Mouse (Mus musculus) bone marrow macrophage, adult 2 months (primary cell): ENCODE data around the gene Zfp109.

Experiments
- CTCF ChIP-seq: IDR thresholded peaks from 2 replicates; pipeline ENCODE4 v1.5.1; 2012; ENCODE audit warnings: low read depth, mild to moderate bottlenecking, low read length, moderate library complexity
- POLR2A ChIP-seq: IDR thresholded peaks from 2 replicates; pipeline ENCODE4 v1.6.1; 2012; ENCODE audit warnings: mild to moderate bottlenecking, low read depth, low read length, borderline replicate concordance

GRCm38 (mm10) chr7:24211343-24211742, 26.0 kb downstream of the Zfp109 start, which contains the start of gene Zfp111:
- TF ChIP-seq CTCF: no peak
- no peak for TF ChIP-seq POLR2A
